Mouse (Mus musculus): ENCODE measurements around the gene Tmem248.

Gene Tmem248

DNA sequence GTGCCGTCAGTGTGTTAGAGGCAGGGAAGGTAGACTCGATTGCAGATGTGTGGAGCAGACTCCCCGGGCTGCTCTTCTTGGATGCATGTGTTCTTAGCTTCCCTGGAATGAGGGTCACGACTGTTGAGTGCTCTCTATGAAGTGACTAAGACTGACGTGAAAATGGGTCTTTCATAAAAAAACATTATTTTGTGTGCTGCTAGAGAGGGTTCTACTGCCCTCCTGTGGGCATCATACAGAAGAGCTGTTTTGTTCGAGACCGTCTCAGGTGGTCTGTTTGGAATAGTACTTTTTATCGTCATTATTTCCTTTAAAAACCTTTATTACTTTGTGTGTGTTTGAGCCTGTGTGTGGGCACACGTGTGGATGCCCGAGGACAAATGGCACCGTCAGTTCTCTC is 46.6 kb downstream of the Tmem248 start:
- DNase-seq (ENCODE audit: low read depth, low spot score) = peak; percentile 40
- H3K27me3 ChIP-seq (ENCODE audit: control insufficient read depth, insufficient read depth, low read length, poor library complexity, severe bottlenecking) = no peaks in the 10 kb centered on the region
- no peaks in the 10 kb centered on the region for H3K36me3 ChIP-seq (ENCODE audit: control insufficient read depth, insufficient read depth, low read length, poor library complexity, severe bottlenecking)

GRCm38 (mm10) chr5:130264433-130265005 is 47.6 kb downstream of the Tmem248 start:
- DNase-seq (ENCODE audit: low read depth, low spot score) = no peak
- no peaks in the 10 kb centered on the region; the same call in 1 of the 2 replicates for H3K36me3 ChIP-seq (ENCODE audit: control insufficient read depth, insufficient read depth, low read length, poor library complexity, severe bottlenecking)
- no peaks in the 10 kb centered on the region for H3K27me3 ChIP-seq (ENCODE audit: control insufficient read depth, insufficient read depth, low read length, poor library complexity, severe bottlenecking)

- no peaks in the 10 kb centered on the region for H3K27me3 ChIP-seq (ENCODE audit: control insufficient read depth, insufficient read depth, low read length, poor library complexity, severe bottlenecking)
- peak; percentile 60 for DNase-seq (ENCODE audit: low read depth, low spot score)
- H3K36me3 ChIP-seq (ENCODE audit: control insufficient read depth, insufficient read depth, low read length, poor library complexity, severe bottlenecking) = peaks cover 1% of the 10 kb centered on the region; the same call in 1 of the 2 replicates
Observed at GRCm38 (mm10) chr5:130266651-130267050, 49.8 kb downstream of the Tmem248 start.

DNA sequence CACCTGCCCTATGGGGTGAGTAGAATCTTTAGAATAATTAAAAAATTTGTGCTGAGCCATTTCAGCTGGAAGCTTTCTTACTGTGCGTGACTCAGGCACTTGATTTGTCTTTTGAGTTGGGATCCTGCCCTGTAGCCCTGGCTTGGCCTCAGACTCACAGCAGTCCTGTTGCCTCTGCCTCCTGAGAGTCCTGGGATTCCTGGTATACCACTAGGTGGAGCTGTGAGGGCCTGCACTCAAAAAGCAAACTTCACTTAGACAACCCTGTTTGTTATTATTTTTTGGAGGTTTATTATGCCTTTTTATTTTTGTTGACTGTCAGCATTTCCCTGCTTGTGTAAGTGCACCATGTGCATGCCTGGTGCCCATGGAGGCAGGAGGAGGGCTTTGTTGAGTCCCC is 50.4 kb downstream of the Tmem248 start:
- peak; percentile 57 for DNase-seq (ENCODE audit: low read depth, low spot score)
- peaks cover 1% of the 10 kb centered on the region; the same call in 1 of the 2 replicates for H3K36me3 ChIP-seq (ENCODE audit: control insufficient read depth, insufficient read depth, low read length, poor library complexity, severe bottlenecking)
- no peaks in the 10 kb centered on the region for H3K27me3 ChIP-seq (ENCODE audit: control insufficient read depth, insufficient read depth, low read length, poor library complexity, severe bottlenecking)

- Histone ChIP-seq H3K36me3 (ENCODE audit: control insufficient read depth, insufficient read depth, low read length, poor library complexity, severe bottlenecking) (peaks cover 1% of the 10 kb centered on the region), H3K27me3 (ENCODE audit: control insufficient read depth, insufficient read depth, low read length, poor library complexity, severe bottlenecking) (no peaks in the 10 kb centered on the region)
- no peak for DNase-seq (ENCODE audit: low read depth, low spot score)
Observed at GRCm38 (mm10) chr5:130268976-130269375, 52.1 kb downstream of the Tmem248 start.

DNA sequence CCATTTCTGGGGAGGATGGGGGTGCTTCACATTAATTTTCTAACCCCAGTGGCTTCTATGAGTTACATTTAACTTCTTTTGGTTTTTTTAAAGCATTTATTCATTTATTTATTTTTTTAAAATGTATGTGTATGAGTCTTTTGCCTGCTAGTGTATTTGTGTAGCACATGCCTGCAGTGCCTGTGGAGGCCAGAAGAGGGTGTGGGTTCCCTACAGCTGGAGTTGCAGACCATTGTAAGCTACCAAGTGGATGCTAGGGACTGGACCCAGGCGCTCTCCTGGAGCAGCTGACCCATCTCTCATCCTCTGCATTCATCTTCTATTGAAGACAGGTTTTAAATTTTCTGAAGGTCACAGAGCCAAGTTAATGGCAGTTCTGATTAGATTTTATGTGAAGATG is 55.5 kb downstream of the Tmem248 start:
- H3K36me3 ChIP-seq (ENCODE audit: control insufficient read depth, insufficient read depth, low read length, poor library complexity, severe bottlenecking) = peaks cover 1% of the 10 kb centered on the region
- DNase-seq (ENCODE audit: low read depth, low spot score) = no peak

GRCm38 (mm10) chr5:130273046-130273445 is 56.2 kb downstream of the Tmem248 start:
- Histone ChIP-seq H3K36me3 (ENCODE audit: control insufficient read depth, insufficient read depth, low read length, poor library complexity, severe bottlenecking) (peaks cover 1% of the 10 kb centered on the region), H3K27me3 (ENCODE audit: control insufficient read depth, insufficient read depth, low read length, poor library complexity, severe bottlenecking) (no peaks in the 10 kb centered on the region)
- DNase-seq (ENCODE audit: low read depth, low spot score) = no peak

More for the DNA sequence above, 55.5 kb downstream of the Tmem248 start:
- H3K27me3 ChIP-seq (ENCODE audit: control insufficient read depth, insufficient read depth, low read length, poor library complexity, severe bottlenecking) = no peaks in the 10 kb centered on the region

DNA sequence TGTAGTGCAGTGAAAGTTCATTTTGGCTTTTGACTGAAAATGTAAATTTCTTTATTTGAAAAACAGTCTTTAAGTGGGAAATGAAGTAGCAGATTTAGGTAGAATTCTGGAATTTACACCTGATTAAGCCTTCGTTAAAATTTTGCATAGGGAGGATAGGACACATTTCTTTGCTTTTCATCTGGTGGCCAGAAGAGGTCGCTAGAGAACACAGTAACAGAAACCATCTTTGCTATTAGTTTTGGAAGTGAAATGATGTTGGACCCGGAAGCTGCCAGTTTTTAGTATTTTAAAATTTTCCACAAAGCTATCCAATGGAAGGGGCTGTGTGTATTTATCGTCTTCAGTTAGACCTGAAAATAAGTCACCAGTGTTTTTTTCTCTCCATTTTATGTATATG is 58.6 kb downstream of the Tmem248 start:
- Histone ChIP-seq H3K36me3 (ENCODE audit: control insufficient read depth, insufficient read depth, low read length, poor library complexity, severe bottlenecking) (peaks cover 8% of the 10 kb centered on the region), H3K27me3 (ENCODE audit: control insufficient read depth, insufficient read depth, low read length, poor library complexity, severe bottlenecking) (no peaks in the 10 kb centered on the region)
- peak; percentile 74 for DNase-seq (ENCODE audit: low read depth, low spot score)

- DNase-seq (ENCODE audit: low read depth, low spot score) = peak; percentile 49
- H3K36me3 ChIP-seq (ENCODE audit: control insufficient read depth, insufficient read depth, low read length, poor library complexity, severe bottlenecking) = peaks cover 11% of the 10 kb centered on the region
- H3K27me3 ChIP-seq (ENCODE audit: control insufficient read depth, insufficient read depth, low read length, poor library complexity, severe bottlenecking) = no peaks in the 10 kb centered on the region
Observed at GRCm38 (mm10) chr5:130278011-130278472, 61.2 kb downstream of the Tmem248 start.

- peaks cover 11% of the 10 kb centered on the region for H3K36me3 ChIP-seq (ENCODE audit: control insufficient read depth, insufficient read depth, low read length, poor library complexity, severe bottlenecking)
- DNase-seq (ENCODE audit: low read depth, low spot score) = peak; percentile 48
- no peaks in the 10 kb centered on the region for H3K27me3 ChIP-seq (ENCODE audit: control insufficient read depth, insufficient read depth, low read length, poor library complexity, severe bottlenecking)
Observed at GRCm38 (mm10) chr5:130283079-130283732, 66.3 kb downstream of the Tmem248 start.

GRCm38 (mm10) chr5:130288106-130288505 is 71.2 kb downstream of the Tmem248 start:
- Histone ChIP-seq H3K36me3 (ENCODE audit: control insufficient read depth, insufficient read depth, low read length, poor library complexity, severe bottlenecking) (peaks cover 15% of the 10 kb centered on the region), H3K27me3 (ENCODE audit: control insufficient read depth, insufficient read depth, low read length, poor library complexity, severe bottlenecking) (no peaks in the 10 kb centered on the region)
- DNase-seq (ENCODE audit: low read depth, low spot score) = no peak

GRCm38 (mm10) chr5:130290242-130290641 is 73.4 kb downstream of the Tmem248 start:
- H3K27me3 ChIP-seq (ENCODE audit: control insufficient read depth, insufficient read depth, low read length, poor library complexity, severe bottlenecking) = no peaks in the 10 kb centered on the region
- DNase-seq (ENCODE audit: low read depth, low spot score) = peak; percentile 12

GRCm38 (mm10) chr5:130290775-130291174 is 73.9 kb downstream of the Tmem248 start:
- DNase-seq (ENCODE audit: low read depth, low spot score) = no peak
- H3K36me3 ChIP-seq (ENCODE audit: control insufficient read depth, insufficient read depth, low read length, poor library complexity, severe bottlenecking) = peaks cover 15% of the 10 kb centered on the region
- H3K27me3 ChIP-seq (ENCODE audit: control insufficient read depth, insufficient read depth, low read length, poor library complexity, severe bottlenecking) = no peaks in the 10 kb centered on the region

More at GRCm38 (mm10) chr5:130290242-130290641, 73.4 kb downstream of the Tmem248 start:
- H3K36me3 ChIP-seq (ENCODE audit: control insufficient read depth, insufficient read depth, low read length, poor library complexity, severe bottlenecking) = peaks cover 15% of the 10 kb centered on the region

DNA sequence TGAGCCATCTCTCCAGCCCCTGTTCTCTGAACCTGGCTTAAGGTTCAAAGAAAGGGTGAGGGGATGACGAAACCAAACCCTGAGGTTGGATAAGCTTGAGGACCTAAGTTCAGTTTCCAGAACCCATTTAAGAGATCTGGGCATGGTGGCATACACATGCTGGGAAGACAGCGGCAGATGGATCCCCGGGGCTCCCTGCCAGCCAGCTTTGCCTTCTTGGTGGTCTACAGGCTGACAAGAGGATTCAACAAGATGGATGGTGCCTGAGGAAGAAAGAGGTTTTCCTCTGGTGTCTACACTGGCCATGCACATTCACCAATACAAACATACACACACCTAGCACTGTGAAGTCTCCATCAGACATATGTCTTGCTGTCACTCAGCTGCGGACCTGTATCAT is 76.1 kb downstream of the Tmem248 start:
- Histone ChIP-seq H3K36me3 (ENCODE audit: control insufficient read depth, insufficient read depth, low read length, poor library complexity, severe bottlenecking) (peaks cover 15% of the 10 kb centered on the region), H3K27me3 (ENCODE audit: control insufficient read depth, insufficient read depth, low read length, poor library complexity, severe bottlenecking) (no peaks in the 10 kb centered on the region)
- no peak for DNase-seq (ENCODE audit: low read depth, low spot score)
